Mouse (Mus musculus): Measurements from ENCODE around the gene Saxo1.

The Saxo1 gene

GRCm38 (mm10) chr4:86558228-86558627 is at the start of gene Saxo1:
Saxo1 (minus strand) TSS chr4:86558328.
- ATAC-seq (ENCODE audit: insufficient number of reproducible peaks, low FRiP score, low TSS enrichment): no peak

- ATAC-seq (ENCODE audit: insufficient number of reproducible peaks, low FRiP score, low TSS enrichment): no peak
Observed at GRCm38 (mm10) chr4:86591304-86591703, 33.2 kb upstream of the Saxo1 start.

DNA sequence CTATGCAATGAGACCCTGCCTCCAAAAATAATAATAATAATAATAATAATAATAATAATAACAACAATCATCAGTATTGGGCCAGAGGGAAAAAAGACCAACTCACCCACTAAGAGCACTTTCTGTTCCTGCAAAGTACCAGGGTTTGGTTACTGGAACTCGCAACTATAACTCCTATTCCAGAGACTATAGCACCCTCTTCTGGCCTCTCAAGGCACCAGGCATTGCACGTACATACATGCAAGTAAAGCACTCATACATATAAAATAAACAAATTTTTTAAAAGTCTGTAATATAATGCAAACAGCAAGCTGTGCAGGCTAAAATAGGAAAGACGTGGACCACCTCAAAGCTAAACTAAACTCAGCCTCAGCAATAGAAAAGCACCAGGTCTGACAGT is 30.1 kb upstream of the Saxo1 start:
- no peak for ATAC-seq (ENCODE audit: insufficient number of reproducible peaks, low FRiP score, low TSS enrichment)

GRCm38 (mm10) chr4:86580591-86580990 is 22.5 kb upstream of the Saxo1 start:
- no peak for ATAC-seq (ENCODE audit: insufficient number of reproducible peaks, low FRiP score, low TSS enrichment)

DNA sequence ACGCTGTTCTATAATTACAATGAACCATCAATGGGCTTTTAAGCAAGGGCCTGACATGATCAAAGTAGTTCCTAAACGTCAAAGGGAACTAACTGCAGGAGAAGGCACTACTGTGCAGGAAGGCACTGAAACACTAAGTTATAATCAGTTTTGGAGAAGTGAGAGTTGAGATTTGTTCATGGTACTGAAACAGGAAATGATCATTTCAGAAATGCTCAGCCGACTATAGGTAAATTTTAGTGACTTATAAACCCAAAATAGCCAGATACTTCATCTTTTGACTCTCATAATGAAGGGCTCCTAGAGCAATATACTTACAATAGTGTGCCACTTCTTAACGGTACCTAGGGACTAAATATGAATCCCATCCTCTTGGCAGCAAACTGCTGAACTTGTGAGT is 21.9 kb upstream of the Saxo1 start:
- ATAC-seq (ENCODE audit: insufficient number of reproducible peaks, low FRiP score, low TSS enrichment): no peak

DNA sequence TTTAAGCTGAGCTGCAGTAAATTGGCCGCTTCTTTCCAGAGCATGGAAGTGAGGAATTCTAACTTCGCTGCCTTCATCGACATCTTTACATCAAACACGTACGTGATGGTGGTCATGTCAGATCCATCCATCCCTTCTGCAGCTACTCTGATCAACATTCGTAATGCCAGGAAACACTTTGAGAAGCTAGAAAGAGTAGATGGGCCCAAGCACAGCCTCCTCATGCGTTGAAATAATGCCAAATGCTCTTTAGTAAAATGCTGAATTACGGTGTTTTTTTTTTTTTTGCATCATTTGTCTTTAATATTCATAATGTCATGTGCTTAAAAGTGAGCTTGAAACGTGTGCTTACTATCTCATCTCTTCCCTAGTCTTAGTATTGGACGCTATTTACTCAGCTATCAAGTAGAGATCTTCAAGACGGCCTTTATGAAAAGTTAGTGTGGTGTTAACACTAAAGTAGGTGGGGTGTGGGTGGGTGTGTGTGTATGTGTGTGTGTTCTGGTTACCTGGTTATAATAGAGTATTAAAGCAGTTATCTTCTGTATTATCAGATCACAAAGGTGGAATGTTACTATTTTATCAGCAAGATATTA is 18.6 kb upstream of the Saxo1 start:
- ATAC-seq (ENCODE audit: insufficient number of reproducible peaks, low FRiP score, low TSS enrichment): no peak

GRCm38 (mm10) chr4:86576120-86576541 is 18.0 kb upstream of the Saxo1 start:
- ATAC-seq (ENCODE audit: insufficient number of reproducible peaks, low FRiP score, low TSS enrichment): 0 out of 2 replicates have a peak, but pooled peaks have one; percentile 8

DNA sequence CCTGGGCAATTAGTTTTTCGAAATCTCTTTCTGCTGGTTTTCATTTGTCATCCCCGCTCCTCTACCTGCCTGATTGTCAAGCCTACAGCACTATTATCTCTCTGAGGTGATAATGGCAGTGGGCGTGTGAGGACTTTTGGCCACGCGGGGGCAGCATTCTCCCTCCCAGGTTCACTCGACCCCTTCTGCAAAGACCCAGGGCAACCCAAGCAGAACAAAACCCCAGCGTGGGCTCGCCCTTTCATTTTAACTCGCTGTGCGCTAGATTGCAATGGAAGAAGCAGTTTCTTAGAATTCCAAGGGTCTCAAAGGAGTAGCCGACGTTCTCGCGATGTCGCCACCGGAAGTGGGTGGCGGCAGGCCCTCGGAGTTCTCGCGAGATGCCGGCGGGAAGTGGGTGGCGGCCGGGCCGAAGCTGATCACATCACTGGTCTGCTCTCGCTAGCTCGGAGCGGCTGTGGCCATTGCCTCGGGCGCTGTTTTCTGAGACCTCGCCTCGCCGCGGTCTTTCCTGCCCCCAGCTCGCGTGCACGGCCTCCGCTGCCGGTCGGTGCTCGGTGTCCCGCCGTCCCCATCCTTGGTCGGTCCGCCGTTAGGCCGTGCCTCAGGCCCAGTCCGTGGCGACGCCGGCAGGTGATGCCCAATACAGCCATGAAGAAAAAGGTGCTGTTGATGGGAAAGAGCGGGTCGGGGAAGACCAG is 17.3 kb upstream of the Saxo1 start, which contains the start of gene Rraga:
Gene Rraga, plus strand, starts transcription at position 386 of the 701 bp plus-strand sequence.
- ATAC-seq (ENCODE audit: insufficient number of reproducible peaks, low FRiP score, low TSS enrichment): peak; percentile 97

DNA sequence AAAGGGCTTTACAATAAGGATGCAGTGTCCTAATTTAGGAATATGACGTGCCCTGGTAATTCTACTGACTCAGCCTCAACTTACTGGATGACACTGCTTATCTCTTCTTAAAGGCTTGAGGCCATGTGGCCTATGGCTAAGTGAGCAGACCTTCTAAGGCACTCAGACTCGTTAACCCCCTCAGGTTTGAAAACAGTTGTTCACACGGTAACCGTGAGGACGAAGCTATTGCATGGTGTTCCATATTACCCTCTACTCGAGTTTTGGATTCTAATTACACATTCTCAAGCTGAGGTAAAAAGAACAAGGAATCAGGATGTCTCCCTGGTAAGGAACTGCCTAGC is 16.8 kb upstream of the Saxo1 start:
- ATAC-seq (ENCODE audit: insufficient number of reproducible peaks, low FRiP score, low TSS enrichment): peak; percentile 8; the same call in 1 of the 2 replicates

DNA sequence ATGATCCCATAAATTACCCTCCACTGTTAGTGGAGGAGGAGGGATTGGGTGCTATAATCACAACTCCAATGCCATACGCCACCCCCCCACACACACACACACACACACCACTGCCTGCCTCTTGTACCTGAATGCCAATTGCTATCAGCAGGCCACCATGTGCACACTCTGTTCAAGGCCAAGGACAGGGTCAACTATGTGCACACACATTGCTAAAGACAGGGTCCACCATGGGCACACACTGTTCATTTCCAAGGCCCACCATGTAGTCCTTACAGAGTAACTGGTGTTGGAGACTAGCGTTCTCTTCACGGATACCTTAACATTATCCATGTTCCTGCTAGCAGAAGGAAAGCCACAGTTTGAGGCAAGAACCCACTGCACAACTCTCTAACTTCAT is 2.9 kb upstream of the Saxo1 start:
- ATAC-seq (ENCODE audit: insufficient number of reproducible peaks, low FRiP score, low TSS enrichment): no peak

- no peak for ATAC-seq (ENCODE audit: insufficient number of reproducible peaks, low FRiP score, low TSS enrichment)
Observed at GRCm38 (mm10) chr4:86559006-86559405, 878 bp upstream of the Saxo1 start.

DNA sequence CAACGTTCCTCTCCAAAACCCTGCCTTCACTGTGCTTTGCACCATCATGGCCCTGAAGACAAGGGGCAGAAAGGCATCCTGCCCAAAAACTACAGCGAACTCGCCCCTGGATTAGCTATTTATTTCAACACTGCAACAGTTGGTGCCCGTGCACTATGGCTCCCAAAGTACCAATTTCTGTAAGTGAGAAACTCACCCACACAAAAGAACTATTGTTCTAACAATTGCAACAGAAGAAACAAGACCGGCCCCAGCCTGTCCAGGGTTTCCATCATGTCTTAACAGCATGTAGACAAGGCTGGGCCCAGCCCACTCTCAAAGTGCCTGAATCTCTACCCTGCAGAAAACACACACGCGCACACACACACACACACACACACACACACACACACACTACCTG is 757 bp downstream of the Saxo1 start:
- ATAC-seq (ENCODE audit: insufficient number of reproducible peaks, low FRiP score, low TSS enrichment): no peak

DNA sequence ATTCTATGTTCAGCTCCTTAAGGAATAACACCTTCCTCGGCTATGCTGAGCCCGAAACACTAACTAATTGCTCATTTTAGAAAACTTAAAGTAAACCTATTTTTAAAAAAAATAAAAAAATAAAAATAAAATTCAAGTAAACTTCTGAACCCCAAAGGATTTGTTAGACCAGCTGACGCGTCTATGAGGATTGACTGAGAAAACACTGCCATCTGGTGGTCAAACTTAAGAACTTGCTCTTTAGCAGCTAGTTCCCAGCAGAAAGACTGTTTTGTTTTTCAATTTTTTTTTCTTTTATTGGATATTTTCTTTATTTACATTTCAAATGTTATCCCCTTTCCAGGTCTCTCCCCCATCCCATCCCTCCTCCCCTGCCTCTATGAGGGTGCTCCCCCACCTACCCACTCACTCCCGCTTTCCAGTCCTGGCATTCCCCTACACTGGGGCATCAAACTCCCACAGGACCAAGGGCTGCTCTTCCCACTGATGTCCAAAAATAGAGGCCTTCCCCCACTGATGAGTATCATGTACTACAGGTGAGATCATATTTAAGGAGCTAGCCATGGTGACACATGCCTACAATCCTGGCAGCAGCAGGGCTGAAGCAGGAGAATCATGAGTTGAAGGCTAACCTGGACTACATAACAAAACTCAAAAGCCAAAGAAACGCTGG is 3.0 kb downstream of the Saxo1 start:
- no peak for ATAC-seq (ENCODE audit: insufficient number of reproducible peaks, low FRiP score, low TSS enrichment)

- no peak for ATAC-seq (ENCODE audit: insufficient number of reproducible peaks, low FRiP score, low TSS enrichment)
Observed at GRCm38 (mm10) chr4:86548332-86548731, 9.8 kb downstream of the Saxo1 start.

DNA sequence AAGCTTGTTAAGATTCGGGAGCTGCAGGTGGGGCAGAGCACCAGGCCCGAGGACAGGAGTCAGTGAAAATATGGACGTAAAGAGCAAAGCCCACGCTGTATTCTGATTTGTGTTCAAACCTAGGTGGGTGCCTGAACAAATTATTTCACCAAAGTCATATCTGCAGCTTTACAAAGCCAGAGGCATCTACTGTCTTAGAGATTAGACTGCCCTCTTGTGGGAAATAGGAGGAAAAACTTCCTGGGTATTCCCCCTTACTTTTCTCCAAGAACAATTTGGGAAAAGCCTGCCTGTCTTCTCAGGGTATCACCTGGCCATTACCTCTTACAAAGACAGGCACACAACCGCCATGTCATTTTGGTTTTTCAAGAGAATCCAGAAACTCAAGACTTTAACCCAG is 12.5 kb downstream of the Saxo1 start:
- ATAC-seq (ENCODE audit: insufficient number of reproducible peaks, low FRiP score, low TSS enrichment): peak; percentile 45; the same call in 1 of the 2 replicates

- no peak for ATAC-seq (ENCODE audit: insufficient number of reproducible peaks, low FRiP score, low TSS enrichment)
Observed at GRCm38 (mm10) chr4:86543999-86544398, 14.1 kb downstream of the Saxo1 start.

GRCm38 (mm10) chr4:86541573-86541972 is 16.6 kb downstream of the Saxo1 start:
- no peak for ATAC-seq (ENCODE audit: insufficient number of reproducible peaks, low FRiP score, low TSS enrichment)

GRCm38 (mm10) chr4:86538936-86539335 is 19.2 kb downstream of the Saxo1 start:
- ATAC-seq (ENCODE audit: insufficient number of reproducible peaks, low FRiP score, low TSS enrichment): no peak

DNA sequence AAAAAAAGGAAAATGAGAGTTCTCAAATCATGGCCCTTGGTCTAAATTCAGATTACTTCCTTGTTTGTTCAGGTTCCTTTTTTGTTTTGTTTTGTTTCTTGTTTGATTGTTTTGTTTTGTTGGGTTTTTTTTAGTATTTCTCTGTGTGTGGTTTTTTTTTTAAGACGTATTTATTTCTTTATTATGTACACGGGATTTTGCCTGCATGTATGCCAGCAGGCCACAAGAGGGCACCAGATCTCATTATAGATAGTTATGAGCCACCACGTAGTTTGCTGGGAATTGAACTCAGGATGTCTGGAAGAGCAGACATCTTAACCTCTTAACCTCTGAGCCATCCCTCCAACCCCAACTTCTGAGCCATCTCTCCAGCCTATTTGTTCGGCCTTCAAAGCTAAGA is 20.2 kb downstream of the Saxo1 start:
- no peak for ATAC-seq (ENCODE audit: insufficient number of reproducible peaks, low FRiP score, low TSS enrichment)

DNA sequence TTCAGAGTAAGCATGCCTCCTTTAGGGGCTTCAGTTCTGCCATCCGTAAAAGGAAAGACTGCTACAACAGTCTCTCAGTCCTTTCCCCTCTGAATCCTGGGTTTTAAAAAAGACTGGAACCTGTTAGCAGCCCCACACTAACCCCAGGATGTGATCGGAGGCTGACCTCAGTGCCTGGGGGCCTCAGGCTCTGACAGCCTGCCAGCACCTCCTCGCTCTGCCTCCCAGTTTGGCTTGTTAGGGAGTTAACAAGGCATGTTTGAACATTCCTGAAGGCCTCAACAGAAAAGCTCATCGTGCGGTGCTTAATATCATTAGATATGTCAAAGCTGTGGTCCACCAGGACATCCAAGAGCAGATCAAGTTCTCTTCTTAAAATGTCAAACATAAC is 24.0 kb downstream of the Saxo1 start:
- no peak for ATAC-seq (ENCODE audit: insufficient number of reproducible peaks, low FRiP score, low TSS enrichment)

DNA sequence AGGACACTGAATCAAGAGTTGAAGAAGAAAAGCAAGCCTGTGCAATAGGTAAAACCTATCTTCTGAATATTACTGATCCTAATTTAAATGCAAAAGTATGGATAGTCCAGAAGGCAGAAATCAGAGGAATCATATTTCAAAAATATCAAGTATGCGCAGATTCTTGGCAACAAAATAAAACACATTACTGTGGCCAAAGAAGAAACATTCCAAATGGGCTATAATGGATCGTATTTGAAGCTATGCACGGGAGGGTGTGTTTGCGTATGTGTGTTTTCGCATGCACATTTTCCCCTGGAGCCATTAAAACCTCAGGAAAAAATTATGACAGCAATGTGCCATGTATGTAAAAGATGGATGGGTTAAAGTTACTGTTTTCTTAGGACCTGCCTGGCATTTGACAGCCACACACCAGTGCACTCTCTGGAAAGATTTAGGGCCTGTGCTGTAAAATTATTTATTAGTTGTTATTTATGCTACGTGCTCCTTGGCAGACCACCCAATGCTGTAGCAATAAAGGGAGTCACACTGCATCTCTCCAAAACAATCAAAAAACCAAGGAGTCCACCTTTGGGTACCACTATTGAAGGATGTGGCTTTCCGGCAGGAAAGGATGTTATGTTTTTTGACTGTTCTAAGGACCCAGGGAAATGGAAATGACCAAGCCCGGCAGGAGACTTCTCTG is 24.6 kb downstream of the Saxo1 start:
- no peak for ATAC-seq (ENCODE audit: insufficient number of reproducible peaks, low FRiP score, low TSS enrichment)
